ENCODE assay signal across 32 mouse cellular contexts in genomic region chr10:37015729-37016128, GRCm38 (mm10). TPM values are rescaled to one million over a fixed set of nuclear protein-coding genes. Genes with fewer than 3 reads are reported as not detected.
A peak's percentile ranks its signal among the peaks of the same experiment; 100 is the strongest.
DNase-seq lines count a peak whose midpoint lies in the region; ATAC-seq lines count a peak whose summit lies in the region.
"Had no signal": no experiment of that assay in that cellular context is flagged by ENCODE, and none has a peak within 500 bp of the region (broad histone marks: within the 10 kb centered on the region; RNA-seq: fewer than 3 reads in every experiment).

No protein-coding gene starts in this region.

- peaks cover 7% of the 10 kb centered on the region; the same call in 1 of the 2 replicates for H3K4me1 ChIP-seq in hindbrain, embryonic 10.5 days (replicated peaks)
- H3K4me1 ChIP-seq in hindbrain, embryonic 11.5 days (replicated peaks; ENCODE audit: control insufficient read depth, insufficient read depth, low read length), result no peaks in the 10 kb centered on the region
- H3K4me1 ChIP-seq in midbrain, embryonic 11.5 days (ENCODE audit: control insufficient read depth, insufficient read depth, low read length), result no peaks in the 10 kb centered on the region
- no peaks in the 10 kb centered on the region for H3K4me1 ChIP-seq in midbrain, embryonic 13.5 days (replicated peaks)
- H3K4me1 ChIP-seq in intestine, embryonic 16.5 days (ENCODE audit: control insufficient read depth, insufficient read depth, low read length), result no peaks in the 10 kb centered on the region
- H3K4me1 ChIP-seq in kidney, embryonic 16.5 days (ENCODE audit: insufficient read depth, low read length), result no peaks in the 10 kb centered on the region
- H3K4me1 ChIP-seq in embryonic facial prominence, embryonic 10.5 days, result peaks cover 5% of the 10 kb centered on the region; the same call in 1 of the 2 replicates
- H3K4me1 ChIP-seq: embryonic facial prominence, embryonic 12.5 days; embryonic facial prominence, embryonic 15.5 days; forebrain, embryonic 12.5 days; heart, embryonic 12.5 days; heart, embryonic 15.5 days; hindbrain, embryonic 12.5 days; hindbrain, embryonic 15.5 days had no signal

- 66% methylated on average over 2 of the region's 2 CpGs for WGBS in hindbrain, embryonic 10.5 days
- WGBS in hindbrain, embryonic 11.5 days, result 79% methylated on average over 2 of the region's 2 CpGs
- 64% methylated on average over 2 of the region's 2 CpGs for WGBS in midbrain, embryonic 11.5 days
- whole genome bisulfite sequencing in midbrain, embryonic 13.5 days, result 70% methylated on average over 2 of the region's 2 CpGs
- WGBS in intestine, embryonic 16.5 days, result 54% methylated on average over 2 of the region's 2 CpGs
- 59% methylated on average over 2 of the region's 2 CpGs for WGBS in kidney, embryonic 16.5 days
- WGBS in embryonic facial prominence, embryonic 10.5 days, result 57% methylated on average over 2 of the region's 2 CpGs

- no peaks in the 10 kb centered on the region for H3K27me3 ChIP-seq in hindbrain, embryonic 10.5 days (ENCODE audit: insufficient read depth, poor library complexity, severe bottlenecking)
- H3K27me3 ChIP-seq in hindbrain, embryonic 11.5 days (ENCODE audit: control insufficient read depth, insufficient read depth, low read length), result no peaks in the 10 kb centered on the region
- no peaks in the 10 kb centered on the region for H3K27me3 ChIP-seq in midbrain, embryonic 11.5 days (ENCODE audit: control insufficient read depth, insufficient read depth, low read length)
- no peaks in the 10 kb centered on the region for H3K27me3 ChIP-seq in midbrain, embryonic 13.5 days
- H3K27me3 ChIP-seq in intestine, embryonic 16.5 days (replicated peaks; ENCODE audit: control insufficient read depth, insufficient read depth, low read length), result no peaks in the 10 kb centered on the region
- H3K27me3 ChIP-seq in kidney, embryonic 16.5 days (ENCODE audit: insufficient read depth, low read length), result no peaks in the 10 kb centered on the region
- no peaks in the 10 kb centered on the region for H3K27me3 ChIP-seq in embryonic facial prominence, embryonic 10.5 days (replicated peaks; ENCODE audit: low read depth, poor library complexity, severe bottlenecking)
- H3K27me3 ChIP-seq: CH12.LX; embryonic facial prominence, embryonic 12.5 days; embryonic facial prominence, embryonic 15.5 days; forebrain, embryonic 12.5 days; heart, embryonic 12.5 days; heart, embryonic 15.5 days; hindbrain, embryonic 12.5 days; hindbrain, embryonic 15.5 days; Patski had no signal

- H3K27ac ChIP-seq in hindbrain, embryonic 10.5 days, result peak overlapping the region; percentile 41; the same call in 1 of the 2 replicates
- H3K27ac ChIP-seq in hindbrain, embryonic 11.5 days (ENCODE audit: low read depth, low read length), result no peak overlapping the region
- H3K27ac ChIP-seq in midbrain, embryonic 11.5 days (ENCODE audit: low read depth, low read length), result no peak overlapping the region
- H3K27ac ChIP-seq in midbrain, embryonic 13.5 days, result no peak overlapping the region
- no peak overlapping the region for H3K27ac ChIP-seq in intestine, embryonic 16.5 days (ENCODE audit: low read length)
- H3K27ac ChIP-seq in kidney, embryonic 16.5 days (ENCODE audit: low read length), result no peak overlapping the region
- H3K27ac ChIP-seq in embryonic facial prominence, embryonic 10.5 days (replicated peaks), result no peak overlapping the region
- H3K27ac ChIP-seq: embryonic facial prominence, embryonic 12.5 days; embryonic facial prominence, embryonic 15.5 days; forebrain, embryonic 12.5 days; heart, embryonic 15.5 days; hindbrain, embryonic 12.5 days; hindbrain, embryonic 15.5 days had no signal

- no peak for ATAC-seq in hindbrain, embryonic 11.5 days (ENCODE audit: low FRiP score)
- 0 out of 2 replicates have a peak, but pooled peaks have one; percentile 15 for ATAC-seq in midbrain, embryonic 11.5 days (ENCODE audit: low FRiP score)
- no peak for ATAC-seq in midbrain, embryonic 13.5 days
- ATAC-seq in intestine, embryonic 16.5 days, result peak; percentile 48; the same call in 1 of the 2 replicates
- ATAC-seq in kidney, embryonic 16.5 days (ENCODE audit: low FRiP score, low TSS enrichment), result no peak
- ATAC-seq: activated CD4-positive, CD25-positive, alpha-beta regulatory T cell, adult 4 months; forebrain, embryonic 16.5 days; Patski had no signal

- no peaks in the 10 kb centered on the region for H3K36me3 ChIP-seq in hindbrain, embryonic 10.5 days
- H3K36me3 ChIP-seq in hindbrain, embryonic 11.5 days (ENCODE audit: control insufficient read depth, insufficient read depth, low read length), result no peaks in the 10 kb centered on the region
- H3K36me3 ChIP-seq in midbrain, embryonic 11.5 days (ENCODE audit: control insufficient read depth, insufficient read depth, low read length), result no peaks in the 10 kb centered on the region
- no peaks in the 10 kb centered on the region for H3K36me3 ChIP-seq in midbrain, embryonic 13.5 days
- H3K36me3 ChIP-seq in intestine, embryonic 16.5 days (ENCODE audit: control insufficient read depth, insufficient read depth, low read length), result no peaks in the 10 kb centered on the region
- no peaks in the 10 kb centered on the region for H3K36me3 ChIP-seq in kidney, embryonic 16.5 days (ENCODE audit: insufficient read depth, low read length)
- H3K36me3 ChIP-seq in embryonic facial prominence, embryonic 10.5 days (replicated peaks), result no peaks in the 10 kb centered on the region
- H3K36me3 ChIP-seq: embryonic facial prominence, embryonic 12.5 days; embryonic facial prominence, embryonic 15.5 days; forebrain, embryonic 12.5 days; G1E; heart, embryonic 12.5 days; heart, embryonic 15.5 days; hindbrain, embryonic 12.5 days; hindbrain, embryonic 15.5 days had no signal

- H3K9me3 ChIP-seq in hindbrain, embryonic 10.5 days, result no peaks in the 10 kb centered on the region
- no peaks in the 10 kb centered on the region for H3K9me3 ChIP-seq in hindbrain, embryonic 11.5 days (ENCODE audit: control insufficient read depth, low read length)
- no peaks in the 10 kb centered on the region; the same call in 1 of the 2 replicates for H3K9me3 ChIP-seq in midbrain, embryonic 11.5 days (ENCODE audit: control insufficient read depth, low read length)
- H3K9me3 ChIP-seq in midbrain, embryonic 13.5 days, result no peaks in the 10 kb centered on the region
- no peaks in the 10 kb centered on the region for H3K9me3 ChIP-seq in intestine, embryonic 16.5 days (ENCODE audit: control insufficient read depth, low read length)
- H3K9me3 ChIP-seq in kidney, embryonic 16.5 days (ENCODE audit: low read length), result no peaks in the 10 kb centered on the region
- no peaks in the 10 kb centered on the region for H3K9me3 ChIP-seq in embryonic facial prominence, embryonic 10.5 days
- H3K9me3 ChIP-seq: embryonic facial prominence, embryonic 12.5 days; embryonic facial prominence, embryonic 15.5 days; forebrain, embryonic 12.5 days; G1E; heart, embryonic 12.5 days; heart, embryonic 15.5 days; hindbrain, embryonic 12.5 days; hindbrain, embryonic 15.5 days had no signal

- no peak overlapping the region for H3K4me2 ChIP-seq in hindbrain, embryonic 11.5 days (replicated peaks; ENCODE audit: low read depth, low read length)
- H3K4me2 ChIP-seq in midbrain, embryonic 11.5 days, result no peak overlapping the region
- H3K4me2 ChIP-seq in midbrain, embryonic 13.5 days (replicated peaks), result no peak overlapping the region
- no peak overlapping the region for H3K4me2 ChIP-seq in intestine, embryonic 16.5 days (ENCODE audit: low read depth, low read length)
- H3K4me2 ChIP-seq in kidney, embryonic 16.5 days (replicated peaks; ENCODE audit: low read depth, low read length), result no peak overlapping the region
- H3K4me2 ChIP-seq: embryonic facial prominence, embryonic 12.5 days; embryonic facial prominence, embryonic 15.5 days; forebrain, embryonic 12.5 days; heart, embryonic 12.5 days; heart, embryonic 15.5 days; hindbrain, embryonic 12.5 days; hindbrain, embryonic 15.5 days had no signal

- H3K4me3 ChIP-seq in hindbrain, embryonic 10.5 days, result no peak overlapping the region
- no peak overlapping the region for H3K4me3 ChIP-seq in hindbrain, embryonic 11.5 days (ENCODE audit: low read depth, low read length)
- H3K4me3 ChIP-seq in midbrain, embryonic 11.5 days (ENCODE audit: low read depth, low read length), result no peak overlapping the region
- H3K4me3 ChIP-seq in midbrain, embryonic 13.5 days (replicated peaks), result no peak overlapping the region
- no peak overlapping the region for H3K4me3 ChIP-seq in intestine, embryonic 16.5 days (ENCODE audit: low read length)
- H3K4me3 ChIP-seq in kidney, embryonic 16.5 days (ENCODE audit: low read length), result no peak overlapping the region
- H3K4me3 ChIP-seq in embryonic facial prominence, embryonic 10.5 days, result no peak overlapping the region
- H3K4me3 ChIP-seq: embryonic facial prominence, embryonic 12.5 days; embryonic facial prominence, embryonic 15.5 days; forebrain, embryonic 12.5 days; heart, embryonic 12.5 days; heart, embryonic 15.5 days; hindbrain, embryonic 12.5 days; hindbrain, embryonic 15.5 days had no signal

- no peak for DNase-seq in hindbrain, embryonic 10.5 days (ENCODE audit: low spot score)
- no peak for DNase-seq in hindbrain, embryonic 11.5 days (ENCODE audit: low spot score)
- DNase-seq in midbrain, embryonic 11.5 days (ENCODE audit: low spot score, missing footprints), result no peak
- peak; percentile 80 for DNase-seq in R1 (ENCODE audit: low read depth, low spot score)
- no peak for DNase-seq in embryonic facial prominence, embryonic 10.5 days (ENCODE audit: low spot score)
- DNase-seq: adrenal gland, adult 8-10 months; adrenal gland, postnatal 25 days; B cell, adult 2 months; cerebellum, adult 11-12 months; cerebellum, adult 8-10 months; cerebellum, postnatal 14 days; gastrocnemius, postnatal 10 days; heart, adult 11 months; heart, postnatal 10 days; heart, postnatal 36 days; kidney, adult 11 months; kidney, adult 8-10 months had no signal

- no peak overlapping the region for H3K9ac ChIP-seq in hindbrain, embryonic 11.5 days (ENCODE audit: low read depth, low read length)
- H3K9ac ChIP-seq in midbrain, embryonic 11.5 days (ENCODE audit: low read length), result no peak overlapping the region
- no peak overlapping the region for H3K9ac ChIP-seq in midbrain, embryonic 13.5 days (replicated peaks)
- no peak overlapping the region for H3K9ac ChIP-seq in intestine, embryonic 16.5 days (ENCODE audit: low read depth, low read length)
- H3K9ac ChIP-seq in kidney, embryonic 16.5 days (replicated peaks; ENCODE audit: low read length), result no peak overlapping the region
- H3K9ac ChIP-seq: embryonic facial prominence, embryonic 12.5 days; embryonic facial prominence, embryonic 15.5 days; forebrain, embryonic 12.5 days; heart, embryonic 12.5 days; heart, embryonic 15.5 days; hindbrain, embryonic 12.5 days; hindbrain, embryonic 15.5 days had no signal

RNA-seq across cellular contexts. Expression of gene Hdac2, which starts 41.4 kb away (rescaled TPM):
- polyA plus RNA-seq in hindbrain, embryonic 10.5 days (2016; fragmentation: Nextera tagmentation; extraction: Ambion mirVana), result 314 and 330 TPM in 2 replicates
- polyA plus RNA-seq in hindbrain, embryonic 11.5 days (2014; fragmentation: Nextera tagmentation; extraction: Ambion mirVana), result 460 and 499 TPM in 2 replicates
- 428 and 440 TPM in 2 replicates for polyA plus RNA-seq in midbrain, embryonic 11.5 days (2014; fragmentation: Nextera tagmentation; extraction: Ambion mirVana)
- 439 and 445 TPM in 2 replicates for polyA plus RNA-seq in midbrain, embryonic 13.5 days (2015; fragmentation: Nextera tagmentation; extraction: Ambion mirVana)
- 131 and 136 TPM in 2 replicates for polyA plus RNA-seq in intestine, embryonic 16.5 days (2015; fragmentation: Nextera tagmentation; extraction: Ambion mirVana)
- polyA plus RNA-seq in kidney, embryonic 16.5 days (2015; fragmentation: Nextera tagmentation; extraction: Ambion mirVana), result 210 and 225 TPM in 2 replicates
- 312 and 331 TPM in 2 replicates for polyA plus RNA-seq in embryonic facial prominence, embryonic 10.5 days (2016; fragmentation: Nextera tagmentation; extraction: Ambion mirVana)

Comparison
In these comparisons a context has a peak if more than half of its experiments do, and no peak if none do; other contexts are left out.
1. ATAC-seq: peak in midbrain, embryonic 11.5 days (single experiment) and intestine, embryonic 16.5 days (single experiment); none in hindbrain, embryonic 11.5 days (single experiment), midbrain, embryonic 13.5 days (single experiment) and kidney, embryonic 16.5 days (single experiment).